Mouse (Mus musculus) lung, adult 2 months (tissue): Measurements from ENCODE around the gene Kcnh1. TPM values are rescaled to one million over a fixed set of nuclear protein-coding genes. Genes with fewer than 3 reads are reported as not detected.

Experiments used
- DNase-seq: peaks from one replicate; pipeline ENCODE4 v3.0.0; 2022
- H3K4me1 ChIP-seq: fragments of 200-500 bp; 2 replicates; pipeline ENCODE4 v1.6.1; 2011; ENCODE audit warnings: low read length; ENCODE audit not compliant: control insufficient read depth, insufficient read depth
- H3K4me3 ChIP-seq: fragments of 200-500 bp; replicated peaks from 2 replicates; pipeline ENCODE3; 2011; ENCODE audit warnings: low read depth, mild to moderate bottlenecking, control low read depth, low read length; ENCODE audit errors: extremely low read depth
- CTCF ChIP-seq: fragments of 200-500 bp; IDR thresholded peaks from 2 replicates; pipeline ENCODE4 v1.5.1; 2011; ENCODE audit warnings: mild to moderate bottlenecking, low read length, control low read depth; ENCODE audit not compliant: insufficient read depth
- POLR2A ChIP-seq: fragments of 200-500 bp; IDR thresholded peaks from 2 replicates; pipeline ENCODE4 v1.6.1; 2011; ENCODE audit warnings: low read depth, mild to moderate bottlenecking, control low read depth, low read length, borderline replicate concordance; ENCODE audit errors: extremely low read depth
- WGBS: fragments of 180-500 bp; shearing (Covaris S2); methylation state at CpG from one replicate; pipeline ENCODE4 v1.1.7; 2018; 5-methylcytosine and 5-hydroxymethylcytosine counted together
- polyA plus RNA-seq: library from polyadenylated mRNA; depleted of rRNA; stranded (reverse); fragments of >200 nt; gene quantifications from 2 replicates; pipeline ENCODE4 v1.2.3, GENCODE M21; 2012

Gene Kcnh1
- polyA plus RNA-seq, 1 experiment = 1.9 TPM

DNA sequence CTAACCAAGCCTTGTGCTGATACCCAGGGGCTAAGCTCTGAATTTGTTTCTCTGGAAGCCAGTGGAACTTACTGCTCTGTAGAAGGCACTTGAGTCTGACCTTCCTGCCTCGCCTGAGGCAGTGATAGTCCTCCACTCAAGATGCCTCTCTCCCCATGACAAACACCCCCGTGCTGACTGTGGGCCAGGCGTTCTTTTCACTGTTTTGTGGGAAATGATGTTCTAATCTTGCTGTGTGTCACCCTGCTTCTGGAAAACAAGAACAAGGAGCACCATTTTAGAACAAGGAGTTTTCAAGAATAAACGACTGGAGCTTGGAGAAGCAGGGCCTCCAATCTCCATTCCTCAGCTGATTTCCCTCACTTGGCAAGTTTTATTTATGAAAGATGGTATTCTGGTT lies 273.2 kb downstream of the Kcnh1 start:
- no peak for DNase-seq
- TF ChIP-seq CTCF = no peak
- TF ChIP-seq POLR2A = no peak
- 66% methylated on average over 4 of the region's 4 CpGs for WGBS
- Histone ChIP-seq H3K4me1 (no peaks in the 10 kb centered on the region), H3K4me3 (no peak overlapping the region)

DNA sequence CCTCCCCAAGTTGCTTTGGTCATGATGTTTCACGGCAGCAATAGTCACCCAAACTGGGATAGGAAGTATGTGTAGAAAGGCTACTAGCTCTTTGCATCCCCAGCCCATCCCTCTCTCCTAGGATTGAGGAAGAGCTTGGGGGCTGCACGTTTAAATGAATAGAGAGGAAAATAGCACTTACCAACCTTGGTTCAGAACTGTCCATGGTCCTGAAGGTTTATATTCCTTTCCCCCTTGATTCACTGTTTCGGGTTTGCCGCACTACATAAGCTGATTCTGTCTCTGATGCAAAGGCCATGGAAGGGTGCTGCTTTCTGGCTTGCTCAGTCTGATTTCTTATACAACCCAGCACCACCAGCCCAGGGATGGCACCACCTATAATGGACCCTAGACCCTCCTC lies 281.8 kb downstream of the Kcnh1 start:
- peaks cover under 1% of the 10 kb centered on the region for H3K4me1 ChIP-seq
- no peak overlapping the region for H3K4me3 ChIP-seq
- TF ChIP-seq CTCF = no peak
- TF ChIP-seq POLR2A = no peak
- 52% methylated on average over 4 of the region's 4 CpGs for WGBS
- DNase-seq = no peak

DNA sequence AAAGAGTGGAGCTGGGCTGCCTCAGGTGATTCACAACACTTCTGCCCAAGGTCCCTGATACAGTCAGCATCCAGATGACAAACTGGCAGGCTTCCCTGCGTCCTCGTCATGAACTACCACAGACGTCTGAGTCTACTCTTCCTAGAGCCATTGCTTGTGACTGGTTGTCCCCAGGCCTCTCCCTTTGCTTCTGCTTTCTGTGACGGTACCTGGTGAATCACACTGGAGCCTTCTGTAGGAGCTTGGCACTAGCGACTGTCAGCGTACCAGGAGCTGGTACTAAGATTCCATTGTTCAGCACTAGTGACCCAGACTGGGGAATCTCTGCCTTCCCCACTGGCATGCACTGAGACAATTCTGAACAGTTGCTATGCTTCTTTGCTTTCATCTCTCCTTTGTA lies 282.6 kb downstream of the Kcnh1 start:
- no peak overlapping the region for H3K4me3 ChIP-seq
- TF ChIP-seq POLR2A = no peak
- no peak for TF ChIP-seq CTCF
- WGBS = 92% methylated on average over 6 of the region's 6 CpGs

DNA sequence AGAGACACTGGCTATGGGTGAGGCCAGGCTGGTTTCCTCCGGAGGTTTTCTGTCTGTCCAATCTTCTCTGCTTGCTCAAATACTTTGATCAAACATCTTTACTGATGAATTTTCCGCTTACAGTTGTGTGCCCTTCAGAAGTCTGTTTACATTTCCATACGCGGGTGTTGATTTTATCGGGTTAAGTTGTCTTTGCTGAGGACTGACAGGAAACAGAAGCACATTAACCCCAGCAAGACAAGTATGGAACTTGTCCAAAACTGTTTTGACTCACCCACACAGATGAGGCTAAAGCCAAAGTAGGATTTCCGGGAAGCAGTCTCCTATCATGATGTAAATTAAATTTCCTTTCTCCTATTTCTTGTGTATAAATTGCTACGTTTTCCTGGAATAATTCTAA lies 286.1 kb downstream of the Kcnh1 start:
- no peak for TF ChIP-seq CTCF
- TF ChIP-seq POLR2A = no peak
- no peak for DNase-seq
- Histone ChIP-seq H3K4me1 (peaks cover 5% of the 10 kb centered on the region), H3K4me3 (no peak overlapping the region)
- 11% methylated on average over 7 of the region's 7 CpGs for WGBS

More for the DNA sequence above, 282.6 kb downstream of the Kcnh1 start:
- DNase-seq = no peak
- peaks cover 5% of the 10 kb centered on the region for H3K4me1 ChIP-seq

DNA sequence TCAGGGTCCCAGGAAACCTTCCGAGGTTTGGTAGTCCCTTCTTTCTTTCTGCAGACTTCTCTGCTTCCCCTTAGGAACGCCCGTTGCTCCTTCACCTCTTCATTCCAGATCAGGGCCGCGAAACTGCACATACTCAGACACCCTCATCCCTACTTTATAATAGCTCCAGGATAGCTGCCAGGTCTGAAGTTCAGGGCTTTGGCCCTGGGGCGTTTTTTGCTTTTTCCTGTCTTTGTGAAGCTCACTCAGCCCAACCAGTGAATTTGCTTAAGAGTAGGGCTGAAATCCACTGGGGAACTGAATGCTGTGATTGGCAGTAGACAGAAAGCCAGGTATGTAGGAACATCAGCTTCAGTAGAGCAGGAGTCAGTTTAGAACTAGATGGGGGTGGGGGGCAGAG lies 287.0 kb downstream of the Kcnh1 start:
- H3K4me3 ChIP-seq = no peak overlapping the region
- 16% methylated on average over 6 of the region's 6 CpGs for WGBS
- TF ChIP-seq CTCF (no peak), POLR2A (no peak)
- DNase-seq = no peak
- peaks cover 5% of the 10 kb centered on the region for H3K4me1 ChIP-seq

DNA sequence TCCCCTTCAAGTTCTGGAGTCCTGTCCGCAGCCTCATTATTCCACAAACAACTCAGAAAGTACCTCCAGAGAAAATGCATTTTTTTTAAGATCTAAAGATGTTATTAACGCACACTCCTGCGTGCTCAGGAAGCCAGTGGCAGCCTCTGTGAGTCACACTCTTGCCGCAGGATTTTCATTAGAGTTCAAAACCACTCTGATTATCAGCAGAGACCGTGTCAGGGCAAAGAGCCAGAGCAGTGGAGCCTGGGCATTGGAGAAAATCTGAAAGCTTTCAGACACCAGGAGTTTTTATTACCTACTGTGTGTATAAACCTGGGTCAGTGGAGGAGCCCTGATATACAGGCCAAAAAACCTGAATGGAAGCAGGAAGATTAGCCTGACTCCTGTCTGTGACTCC lies 287.6 kb downstream of the Kcnh1 start:
- 43% methylated on average over 5 of the region's 5 CpGs for WGBS

DNA sequence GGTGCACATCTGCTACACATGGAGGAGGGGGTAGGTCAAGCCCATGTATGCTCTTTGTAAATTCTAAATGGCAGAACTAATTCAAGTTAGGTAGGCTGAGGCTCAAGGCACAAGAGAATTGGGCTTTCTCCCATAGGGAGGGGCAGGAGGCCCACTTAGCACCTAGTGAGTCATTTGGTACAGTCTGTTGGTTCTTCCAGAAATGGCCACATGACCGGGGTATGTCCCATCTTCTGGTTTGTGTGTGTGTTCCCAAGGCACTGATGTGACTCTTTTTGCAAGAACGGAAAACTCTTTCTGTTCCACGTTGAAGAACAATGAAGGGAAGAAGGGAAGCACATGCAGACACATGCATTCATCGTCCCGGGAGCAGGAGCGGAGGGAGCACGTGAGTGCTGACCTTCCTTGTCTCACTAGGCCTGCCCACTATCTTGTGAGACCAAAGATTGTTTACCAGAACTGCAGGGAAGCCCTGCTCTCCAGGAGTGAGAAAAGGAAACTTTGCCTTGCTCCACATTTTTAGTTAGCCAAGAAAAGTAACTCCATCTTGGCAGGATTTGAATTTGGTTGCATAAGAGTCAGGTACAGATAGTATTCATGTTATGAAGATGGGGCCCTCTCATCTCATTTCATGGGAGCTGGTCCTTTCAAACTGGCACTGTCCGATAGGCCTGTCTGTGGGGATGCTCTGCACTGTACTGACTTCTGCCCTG lies 289.7 kb downstream of the Kcnh1 start:
- peaks cover 11% of the 10 kb centered on the region for H3K4me1 ChIP-seq
- no peak for TF ChIP-seq POLR2A
- no peak for TF ChIP-seq CTCF
- 62% methylated on average over 8 of the region's 8 CpGs for WGBS
- H3K4me3 ChIP-seq = no peak overlapping the region
- DNase-seq = no peak

More for the DNA sequence above, 287.6 kb downstream of the Kcnh1 start:
- no peak for DNase-seq
- no peak overlapping the region for H3K4me3 ChIP-seq
- peaks cover 5% of the 10 kb centered on the region for H3K4me1 ChIP-seq
- TF ChIP-seq POLR2A (no peak), CTCF (no peak)

DNA sequence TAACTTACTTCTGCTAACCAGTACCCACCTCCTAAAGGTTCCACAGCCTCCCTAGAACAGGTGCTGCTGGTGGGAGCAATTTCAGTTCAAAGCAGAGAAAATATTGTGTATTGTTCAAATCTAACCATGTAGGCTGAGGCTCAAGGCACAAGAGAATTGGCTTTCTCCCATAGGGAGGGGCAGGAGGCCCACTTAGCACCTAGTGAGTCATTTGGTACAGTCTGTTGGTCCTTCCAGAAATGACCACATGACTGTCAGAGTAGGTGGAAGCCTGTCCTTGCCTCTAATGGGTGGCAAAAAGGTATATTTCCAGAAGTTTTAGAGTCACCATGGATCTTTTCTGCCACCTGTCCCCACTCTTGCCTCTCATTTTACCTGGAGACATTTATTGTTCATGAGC lies 290.9 kb downstream of the Kcnh1 start:
- H3K4me3 ChIP-seq = no peak overlapping the region
- peaks cover 11% of the 10 kb centered on the region for H3K4me1 ChIP-seq
- TF ChIP-seq CTCF (no peak), POLR2A (no peak)
- no peak for DNase-seq

DNA sequence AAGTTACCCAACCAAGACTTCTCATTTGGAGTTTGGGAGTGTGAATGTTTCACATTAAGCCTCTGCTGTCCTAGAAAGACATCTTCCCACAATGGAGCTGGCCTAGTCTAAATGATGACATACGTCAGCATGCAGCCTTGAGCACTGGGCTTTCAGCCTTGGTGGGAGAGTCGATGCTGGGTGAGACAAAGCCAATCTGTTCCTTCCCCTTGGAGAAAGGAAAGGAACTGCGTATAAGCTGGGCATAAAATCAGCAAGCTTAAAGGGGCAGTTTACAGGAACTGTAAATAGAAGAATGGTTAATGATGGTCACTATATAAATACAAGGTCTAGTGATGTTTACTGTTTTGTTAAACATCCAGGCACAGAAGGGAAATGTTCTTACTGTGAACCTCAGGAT lies 294.5 kb downstream of the Kcnh1 start:
- peaks cover 6% of the 10 kb centered on the region for H3K4me1 ChIP-seq
- DNase-seq = no peak
- no peak overlapping the region for H3K4me3 ChIP-seq
- no peak for TF ChIP-seq POLR2A
- no peak for TF ChIP-seq CTCF
- WGBS = 35% methylated on average over 3 of the region's 3 CpGs

DNA sequence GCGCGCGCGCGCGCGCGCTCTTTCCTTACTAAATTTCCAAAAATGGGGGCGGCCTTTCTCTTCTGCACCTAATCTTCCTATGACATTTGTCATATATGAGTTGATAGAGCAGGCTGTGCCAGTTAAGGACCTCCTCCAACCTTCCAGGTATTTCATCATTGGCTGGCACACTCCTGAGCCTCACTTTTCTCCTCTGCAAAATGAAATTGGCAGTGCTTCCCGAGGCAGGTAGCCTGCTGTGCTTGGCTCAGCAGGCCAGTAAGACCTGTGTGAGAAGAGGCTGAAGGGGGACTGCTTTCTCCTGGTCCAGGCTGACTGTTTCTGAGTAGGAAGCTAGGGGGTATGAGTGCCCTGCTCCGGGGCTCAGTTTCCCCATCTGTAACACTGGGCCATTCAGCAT lies 297.0 kb downstream of the Kcnh1 start:
- 97% methylated on average over 11 of the region's 11 CpGs for WGBS

More for the DNA sequence above, 297.0 kb downstream of the Kcnh1 start:
- TF ChIP-seq CTCF (no peak), POLR2A (no peak)
- Histone ChIP-seq H3K4me1 (peaks cover 8% of the 10 kb centered on the region), H3K4me3 (no peak overlapping the region)
- DNase-seq = no peak
